27 mouse cellular contexts compared by ENCODE assay signal in the genomic region with DNA sequence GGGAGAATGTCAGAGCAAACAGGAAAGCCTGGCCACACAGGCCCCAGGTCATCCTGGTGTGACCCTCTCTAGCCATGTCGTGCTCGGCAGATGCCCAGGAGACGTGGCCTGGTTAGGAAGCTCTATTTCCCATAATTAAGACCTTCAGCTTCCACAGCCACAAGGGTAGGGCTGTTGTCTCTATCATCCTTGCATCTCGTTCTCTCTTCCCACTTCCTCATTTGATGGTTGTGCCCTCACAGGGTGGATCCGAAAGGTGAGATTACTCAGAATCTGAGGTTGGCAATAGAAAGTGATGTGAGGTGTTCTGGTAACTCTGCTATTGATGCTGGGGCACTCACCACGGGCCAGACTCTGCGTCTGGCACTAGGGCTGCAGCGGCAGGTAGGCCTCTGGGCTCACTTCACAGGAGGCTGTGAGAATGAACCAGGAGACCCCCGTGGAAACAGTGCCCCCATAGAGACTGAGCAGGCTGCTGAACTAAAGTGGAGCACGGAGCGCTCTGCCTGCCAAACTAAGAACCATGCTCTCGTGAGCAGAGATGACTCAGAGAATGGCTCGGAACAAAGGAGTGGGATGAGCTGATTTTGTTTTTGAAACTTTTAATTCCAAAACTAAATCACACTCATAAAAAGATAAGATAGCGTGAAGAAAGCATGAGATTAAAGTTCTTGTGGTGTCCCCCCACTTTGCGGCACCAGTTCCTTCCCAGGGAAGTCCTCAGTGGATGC.
DNase-seq lines count a peak whose midpoint lies in the region; ATAC-seq lines count a peak whose summit lies in the region.
"Had no signal": no experiment of that assay in that cellular context is flagged by ENCODE, and none has a peak within 500 bp of the region (broad histone marks: within the 10 kb centered on the region; RNA-seq: fewer than 3 reads in every experiment).

No protein-coding gene starts in this region.

- no peak overlapping the region for H3K9ac ChIP-seq in kidney, embryonic 14.5 days (ENCODE audit: low read depth, low read length)
- H3K9ac ChIP-seq: embryonic facial prominence, embryonic 15.5 days; forebrain, embryonic 15.5 days; hindbrain, embryonic 12.5 days; kidney, embryonic 15.5 days; limb, embryonic 12.5 days; liver, postnatal 0 days; midbrain, embryonic 13.5 days; neural tube, embryonic 12.5 days; stomach, embryonic 15.5 days had no signal

- peak; percentile 12 to 69 for DNase-seq in layer of hippocampus, adult 18-20 months (ENCODE audit: low spot score in 2 of 2)
- no peak for DNase-seq in layer of hippocampus, postnatal 25 days (ENCODE audit: extremely low spot score in 1 of 2, low spot score in 1 of 2)
- peak; percentile 15 for DNase-seq in right cerebral cortex, postnatal 25 days
- DNase-seq in right cerebral cortex, postnatal 14 days, result no peak
- no peak for DNase-seq in thymus, postnatal 0 days (ENCODE audit: low spot score)
- DNase-seq: adrenal gland, adult 2 months; cerebellum, adult 2 months; gastrocnemius, postnatal 36 days; kidney, postnatal 4 days; layer of hippocampus, adult 9-11 months; liver, postnatal 0 days; retina, postnatal 1 day; thymus, adult 2 months had no signal

- no peak overlapping the region for H3K27ac ChIP-seq in kidney, embryonic 14.5 days (ENCODE audit: low read depth, low read length)
- H3K27ac ChIP-seq: embryonic facial prominence, embryonic 15.5 days; forebrain, embryonic 15.5 days; hindbrain, embryonic 12.5 days; kidney, embryonic 15.5 days; limb, embryonic 12.5 days; midbrain, embryonic 13.5 days; neural tube, embryonic 12.5 days; stomach, embryonic 15.5 days had no signal

- H3K4me2 ChIP-seq in kidney, embryonic 14.5 days (replicated peaks; ENCODE audit: low read depth, low read length), result no peak overlapping the region
- H3K4me2 ChIP-seq: embryonic facial prominence, embryonic 15.5 days; forebrain, embryonic 15.5 days; hindbrain, embryonic 12.5 days; kidney, embryonic 15.5 days; limb, embryonic 12.5 days; liver, embryonic 11.5 days; midbrain, embryonic 13.5 days; neural tube, embryonic 12.5 days; stomach, embryonic 15.5 days had no signal

- H3K36me3 ChIP-seq in kidney, embryonic 14.5 days (ENCODE audit: control insufficient read depth, insufficient read depth, low read length), result no peaks in the 10 kb centered on the region
- H3K36me3 ChIP-seq: embryonic facial prominence, embryonic 15.5 days; forebrain, embryonic 15.5 days; G1E; hindbrain, embryonic 12.5 days; kidney, embryonic 15.5 days; limb, embryonic 12.5 days; midbrain, embryonic 13.5 days; neural tube, embryonic 12.5 days; stomach, embryonic 15.5 days had no signal

- no peak overlapping the region for H3K4me3 ChIP-seq in kidney, embryonic 14.5 days (ENCODE audit: low read length)
- H3K4me3 ChIP-seq: embryonic facial prominence, embryonic 15.5 days; forebrain, embryonic 15.5 days; hindbrain, embryonic 12.5 days; kidney, embryonic 15.5 days; limb, embryonic 12.5 days; midbrain, embryonic 13.5 days; neural tube, embryonic 12.5 days; stomach, embryonic 15.5 days had no signal

- no peaks in the 10 kb centered on the region for H3K4me1 ChIP-seq in kidney, embryonic 14.5 days (ENCODE audit: control insufficient read depth, insufficient read depth, low read length)
- H3K4me1 ChIP-seq: kidney, embryonic 15.5 days; stomach, embryonic 15.5 days had no signal

- peaks cover 18% of the 10 kb centered on the region for H3K27me3 ChIP-seq in kidney, embryonic 14.5 days (ENCODE audit: control insufficient read depth, insufficient read depth, low read length)
- H3K27me3 ChIP-seq: stomach, embryonic 15.5 days had no signal

- peak; percentile 56 for ATAC-seq in megakaryocyte, adult 5-6 weeks (ENCODE audit: poor library complexity, severe bottlenecking)
- no peak for ATAC-seq in kidney, embryonic 14.5 days (ENCODE audit: low FRiP score, low TSS enrichment)
- ATAC-seq: forebrain, embryonic 15.5 days; intestine, postnatal 0 days; liver, postnatal 0 days; lung, postnatal 0 days; midbrain, embryonic 13.5 days had no signal

- 85% methylated on average over 15 of the region's 15 CpGs for WGBS in kidney, embryonic 14.5 days

- H3K9me3 ChIP-seq in kidney, embryonic 14.5 days (ENCODE audit: control insufficient read depth, low read length), result no peaks in the 10 kb centered on the region
- H3K9me3 ChIP-seq: embryonic facial prominence, embryonic 15.5 days; forebrain, embryonic 15.5 days; G1E; hindbrain, embryonic 12.5 days; kidney, embryonic 15.5 days; limb, embryonic 12.5 days; midbrain, embryonic 13.5 days; neural tube, embryonic 12.5 days; stomach, embryonic 15.5 days had no signal

Comparison
In these comparisons a context has a peak if more than half of its experiments do, and no peak if none do; other contexts are left out.
1. DNase-seq: peak in layer of hippocampus, adult 18-20 months (2 of 2) and right cerebral cortex, postnatal 25 days (single experiment); none in layer of hippocampus, postnatal 25 days (0 of 2), right cerebral cortex, postnatal 14 days (single experiment) and thymus, postnatal 0 days (single experiment).